Mouse (Mus musculus) spleen, adult 2 months (tissue): ENCODE results near the gene Commd1. TPM values are rescaled to one million over a fixed set of nuclear protein-coding genes. Genes with fewer than 3 reads are reported as not detected.

Source experiments
- DNase-seq, 2 experiments: peaks; one replicate each; pipeline versions ENCODE4 v3.0.0 to v3.0.0-alpha.2; 2012 to 2021; ENCODE audit warnings: low spot score in 2 of 2, low read depth in 1 of 2
- H3K27ac ChIP-seq: fragments of 200-500 bp; 2 replicates; pipeline ENCODE4 v1.5.1; 2012; ENCODE audit warnings: low read length, inconsistent platforms; ENCODE audit not compliant: insufficient read depth
- H3K27me3 ChIP-seq: fragments of 200-500 bp; 2 replicates; pipeline ENCODE4 v1.6.1; 2012; ENCODE audit warnings: mild to moderate bottlenecking, moderate library complexity, low read length, inconsistent platforms; ENCODE audit not compliant: control insufficient read depth, insufficient read depth
- H3K36me3 ChIP-seq: fragments of 200-500 bp; 2 replicates; pipeline ENCODE4 v1.6.1; 2012; ENCODE audit warnings: mild to moderate bottlenecking, low read length, inconsistent platforms; ENCODE audit not compliant: control insufficient read depth, insufficient read depth
- H3K4me1 ChIP-seq: fragments of 200-500 bp; 2 replicates; pipeline ENCODE4 v1.6.1; 2011; ENCODE audit warnings: inconsistent platforms; ENCODE audit not compliant: control insufficient read depth, insufficient read depth, insufficient read length
- H3K4me3 ChIP-seq: fragments of 200-500 bp; 2 replicates; pipeline ENCODE4 v1.5.1; 2011; ENCODE audit warnings: mild to moderate bottlenecking, inconsistent platforms; ENCODE audit not compliant: insufficient read depth, insufficient read length; ENCODE audit errors: extremely low read depth
- CTCF ChIP-seq: fragments of 200-500 bp; IDR thresholded peaks from 2 replicates; pipeline ENCODE4 v1.5.1; 2011; ENCODE audit warnings: mild to moderate bottlenecking, inconsistent platforms; ENCODE audit not compliant: insufficient read depth, insufficient read length, insufficient replicate concordance; ENCODE audit errors: extremely low read depth
- POLR2A ChIP-seq: fragments of 200-500 bp; IDR thresholded peaks from 2 replicates; pipeline ENCODE4 v1.6.1; 2011; ENCODE audit warnings: low read depth, low read length, inconsistent platforms
- WGBS: fragments of 180-500 bp; shearing (Covaris S2); methylation state at CpG from one replicate; pipeline ENCODE4 v1.1.7; 2018; 5-methylcytosine and 5-hydroxymethylcytosine counted together
- polyA plus RNA-seq: library from polyadenylated mRNA; depleted of rRNA; stranded (reverse); fragments of >200 nt; gene quantifications from 2 replicates; pipeline ENCODE4 v1.2.3, GENCODE M21; 2012

Commd1 gene
- polyA plus RNA-seq, 1 experiment = 5.4 TPM

GRCm38 (mm10) chr11:22902923-22903322 lies 79.3 kb downstream of the Commd1 start:
- Histone ChIP-seq H3K36me3 (0 out of 2 replicates have a peak, but pooled peaks cover 2% of the 10 kb centered on the region), H3K4me1 (no peaks in the 10 kb centered on the region), H3K27me3 (no peaks in the 10 kb centered on the region), H3K4me3 (no peak overlapping the region), H3K27ac (no peak overlapping the region)
- TF ChIP-seq POLR2A (no peak), CTCF (no peak)
- DNase-seq = no peak
- WGBS = 78% methylated on average over 2 of the region's 2 CpGs

GRCm38 (mm10) chr11:22900041-22900440 lies 82.1 kb downstream of the Commd1 start:
- 76% methylated on average over 3 of the region's 3 CpGs for WGBS
- H3K4me1 ChIP-seq = no peaks in the 10 kb centered on the region

GRCm38 (mm10) chr11:22897642-22898041 lies 84.5 kb downstream of the Commd1 start:
- 0 out of 2 replicates have a peak, but pooled peaks cover 2% of the 10 kb centered on the region for H3K36me3 ChIP-seq
- no peaks in the 10 kb centered on the region for H3K27me3 ChIP-seq
- TF ChIP-seq CTCF = no peak
- no peak for TF ChIP-seq POLR2A
- no peaks in the 10 kb centered on the region for H3K4me1 ChIP-seq
- 77% methylated on average over 4 of the region's 4 CpGs for WGBS
- no peak overlapping the region for H3K4me3 ChIP-seq
- H3K27ac ChIP-seq = no peak overlapping the region
- DNase-seq = no peak

More at GRCm38 (mm10) chr11:22900041-22900440, 82.1 kb downstream of the Commd1 start:
- Histone ChIP-seq H3K36me3 (0 out of 2 replicates have a peak, but pooled peaks cover 2% of the 10 kb centered on the region), H3K27ac (no peak overlapping the region), H3K27me3 (no peaks in the 10 kb centered on the region), H3K4me3 (no peak overlapping the region)
- TF ChIP-seq POLR2A = no peak
- TF ChIP-seq CTCF = no peak
- DNase-seq = no peak

- H3K4me3 ChIP-seq = no peak overlapping the region
- no peaks in the 10 kb centered on the region for H3K4me1 ChIP-seq
- no peak overlapping the region for H3K27ac ChIP-seq
- DNase-seq = no peak
- TF ChIP-seq CTCF = no peak
- no peak for TF ChIP-seq POLR2A
- no peaks in the 10 kb centered on the region for H3K27me3 ChIP-seq
- H3K36me3 ChIP-seq = 0 out of 2 replicates have a peak, but pooled peaks cover 2% of the 10 kb centered on the region
- 81% methylated on average over 4 of the region's 4 CpGs for WGBS
These were observed 85.1 kb downstream of the Commd1 start for GRCm38 (mm10) chr11:22897127-22897526.

GRCm38 (mm10) chr11:22893075-22893474 lies 89.1 kb downstream of the Commd1 start:
- TF ChIP-seq CTCF (no peak), POLR2A (no peak)
- DNase-seq = no peak
- 69% methylated on average over 3 of the region's 3 CpGs for WGBS
- no peaks in the 10 kb centered on the region for H3K27me3 ChIP-seq
- H3K27ac ChIP-seq = no peak overlapping the region
- no peak overlapping the region for H3K4me3 ChIP-seq
- no peaks in the 10 kb centered on the region for H3K36me3 ChIP-seq
- peaks cover 5% of the 10 kb centered on the region; the same call in 1 of the 2 replicates for H3K4me1 ChIP-seq

- DNase-seq = no peak
- Histone ChIP-seq H3K27ac (no peak overlapping the region), H3K27me3 (no peaks in the 10 kb centered on the region), H3K36me3 (no peaks in the 10 kb centered on the region), H3K4me1 (peaks cover 5% of the 10 kb centered on the region; the same call in 1 of the 2 replicates), H3K4me3 (no peak overlapping the region)
- WGBS = 58% methylated on average over 6 of the region's 6 CpGs
- TF ChIP-seq POLR2A (no peak), CTCF (no peak)
These were observed 89.7 kb downstream of the Commd1 start for GRCm38 (mm10) chr11:22892466-22892865.

- no peak overlapping the region for H3K4me3 ChIP-seq
- 70% methylated on average over 7 of the region's 7 CpGs for WGBS
- peaks cover 5% of the 10 kb centered on the region; the same call in 1 of the 2 replicates for H3K4me1 ChIP-seq
- DNase-seq = no peak
- H3K27ac ChIP-seq = no peak overlapping the region
- no peaks in the 10 kb centered on the region for H3K36me3 ChIP-seq
- H3K27me3 ChIP-seq = no peaks in the 10 kb centered on the region
- TF ChIP-seq POLR2A = no peak
- TF ChIP-seq CTCF = no peak
These were observed 90.3 kb downstream of the Commd1 start for GRCm38 (mm10) chr11:22891876-22892275.
